Mouse (Mus musculus) urinary bladder, postnatal 4 days (tissue): ENCODE data around the gene Cd8b1.
"Not testable (repeated sequence)": the region's sequence is repeated elsewhere in the genome, so short reads cannot be mapped to it uniquely, and the experiment has no call there.

ENCODE experiments used
- DNase-seq, 2 experiments: peaks; one replicate each; pipeline ENCODE4 v3.0.0; 2021 to 2022; ENCODE audit warnings: low spot score in 2 of 2

Gene Cd8b1

GRCm38 (mm10) chr6:71322491-71322921 is at the start of gene Cd8b1:
Gene Cd8b1 (plus strand): TSS chr6:71322788.
- no peak for DNase-seq

- DNase-seq, result no peak
Measured at GRCm38 (mm10) chr6:71273715-71274114, 48.9 kb upstream of the Cd8b1 start.

DNA sequence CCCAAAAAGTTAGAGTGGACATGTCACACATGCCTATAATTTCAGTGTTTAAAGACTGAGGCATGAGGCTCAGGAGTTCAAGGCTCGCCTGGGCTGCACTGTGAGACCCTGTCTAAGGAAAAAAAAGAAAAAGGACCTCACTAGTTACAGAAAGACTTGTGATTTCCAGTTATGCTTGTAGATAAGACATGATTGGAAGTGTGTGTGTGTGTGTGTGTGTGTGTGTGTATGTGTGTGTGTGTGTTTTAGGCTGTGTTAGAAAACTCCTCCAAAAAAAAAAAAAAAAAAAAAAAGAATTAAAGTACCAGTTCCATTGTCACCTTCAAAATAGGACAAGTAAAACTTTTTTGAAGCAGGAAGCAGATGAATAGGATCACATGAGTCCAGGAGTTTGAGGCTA is 48.0 kb upstream of the Cd8b1 start:
- no peak for DNase-seq

DNA sequence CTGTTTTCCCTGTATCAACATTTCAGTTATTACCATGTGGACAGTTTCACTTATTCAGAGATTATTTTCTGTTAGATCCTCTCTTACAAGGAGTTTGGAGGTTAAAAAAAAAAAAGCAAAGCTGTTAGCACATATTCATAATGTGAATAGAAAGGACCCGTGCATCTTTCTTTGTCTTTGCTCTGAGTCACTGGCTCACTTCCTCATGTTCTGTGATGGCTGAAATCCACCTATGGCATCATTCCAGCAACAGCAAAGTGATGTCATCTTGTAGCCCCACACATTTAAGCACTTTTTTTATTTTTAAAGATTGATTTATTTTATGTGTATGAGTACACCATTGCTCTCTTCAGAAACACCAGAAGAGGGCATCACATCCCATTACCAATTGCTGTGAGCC is 43.2 kb upstream of the Cd8b1 start:
- DNase-seq, result no peak

- no peak for DNase-seq
Measured at GRCm38 (mm10) chr6:71293509-71293908, 29.1 kb upstream of the Cd8b1 start.

- DNase-seq, result no peak
Measured at GRCm38 (mm10) chr6:71295303-71295702, 27.3 kb upstream of the Cd8b1 start.

DNA sequence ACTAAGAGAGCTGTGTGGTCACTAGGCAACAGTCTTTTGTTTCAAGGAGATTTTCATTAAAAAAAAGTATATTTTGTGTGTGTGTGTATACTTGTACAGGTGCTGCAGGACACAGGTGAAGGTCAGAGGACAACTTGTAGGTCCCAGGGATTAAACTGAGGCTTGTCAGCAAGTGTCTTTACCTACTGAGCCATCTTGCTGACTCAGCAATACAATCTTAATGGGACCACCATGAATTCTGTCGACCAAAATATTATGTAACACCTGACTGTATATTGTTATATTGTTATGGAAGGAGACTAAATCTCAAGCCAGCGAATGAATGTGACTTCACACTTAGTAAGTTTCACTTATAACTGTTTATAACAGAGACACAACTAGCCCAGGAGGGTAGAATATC is 24.5 kb upstream of the Cd8b1 start:
- no peak for DNase-seq

DNA sequence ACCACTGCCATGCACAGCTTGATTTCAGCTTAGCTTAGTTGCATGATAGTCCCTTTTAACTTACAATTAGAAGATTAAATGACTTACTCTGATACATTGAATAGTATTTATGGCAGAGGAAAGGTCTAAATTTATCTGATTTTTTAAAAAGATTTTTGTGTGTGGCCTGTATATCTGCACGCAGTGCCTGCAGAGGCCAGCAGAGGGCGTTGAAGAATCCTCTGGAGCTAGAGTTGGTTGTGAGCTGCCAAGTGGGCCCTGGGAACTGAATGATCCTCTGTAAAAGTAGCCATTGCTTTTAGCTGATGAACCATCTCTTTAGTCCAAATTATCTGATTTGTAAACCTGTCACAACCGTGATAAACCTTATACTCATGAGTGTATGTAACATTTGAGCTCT is 23.8 kb upstream of the Cd8b1 start:
- no peak for DNase-seq

DNA sequence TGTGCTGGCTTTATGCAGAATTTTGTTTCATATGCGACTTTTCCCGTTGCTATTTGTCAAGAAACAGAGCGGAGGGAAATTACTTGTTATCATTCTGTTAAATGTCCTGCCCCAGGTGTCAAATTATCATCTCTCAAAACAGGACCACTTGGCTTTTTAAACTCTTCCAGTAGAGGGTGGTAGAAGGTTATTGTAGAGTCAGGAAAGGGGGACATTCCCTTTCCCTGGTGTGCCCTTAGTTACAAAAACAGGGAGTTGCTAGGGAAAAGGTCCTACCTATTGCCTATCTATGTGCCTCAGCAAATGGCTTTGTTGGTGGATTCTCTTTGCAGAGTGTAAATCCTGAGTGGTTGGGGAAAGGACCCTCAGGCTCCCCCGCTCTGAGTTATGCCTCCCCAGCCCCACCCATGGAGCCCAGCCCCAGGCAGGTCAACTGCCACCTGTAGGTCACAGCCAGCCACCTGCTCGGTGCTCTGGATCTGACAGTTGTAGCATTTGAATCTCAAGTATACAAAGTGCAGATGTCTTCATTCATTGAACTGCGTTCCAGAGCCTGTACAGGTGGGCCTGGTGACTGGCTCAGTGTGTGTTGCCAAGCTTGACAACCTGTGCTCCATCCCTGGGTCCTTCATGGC is 20.4 kb upstream of the Cd8b1 start:
- DNase-seq, result no peak

DNA sequence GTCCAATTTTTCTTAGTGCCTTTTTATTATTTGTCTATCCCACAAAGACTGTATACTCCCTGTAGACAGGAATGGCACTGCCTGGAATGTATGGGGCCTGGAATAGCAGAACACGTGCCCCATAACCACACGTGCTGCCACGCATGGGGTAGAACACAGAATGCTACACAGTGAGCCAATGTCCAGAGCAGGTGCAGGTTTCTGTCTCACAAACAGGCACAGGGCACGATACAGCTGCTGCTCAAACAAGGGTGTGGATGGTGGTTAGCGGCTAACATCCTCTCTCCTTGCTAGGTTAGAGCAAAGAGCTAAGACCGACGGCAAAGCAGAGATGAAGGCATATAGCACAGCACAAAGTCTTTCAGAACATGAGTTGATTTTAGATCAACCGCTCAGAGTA is 15.1 kb upstream of the Cd8b1 start:
- no peak for DNase-seq

- DNase-seq, result no peak
Measured at GRCm38 (mm10) chr6:71321826-71322283, 733 bp upstream of the Cd8b1 start, which contains the start of gene Smyd1. Gene Smyd1 (minus strand): TSS chr6:71322233.

- no peak for DNase-seq
Measured at GRCm38 (mm10) chr6:71324816-71325215, 2.2 kb downstream of the Cd8b1 start.

DNA sequence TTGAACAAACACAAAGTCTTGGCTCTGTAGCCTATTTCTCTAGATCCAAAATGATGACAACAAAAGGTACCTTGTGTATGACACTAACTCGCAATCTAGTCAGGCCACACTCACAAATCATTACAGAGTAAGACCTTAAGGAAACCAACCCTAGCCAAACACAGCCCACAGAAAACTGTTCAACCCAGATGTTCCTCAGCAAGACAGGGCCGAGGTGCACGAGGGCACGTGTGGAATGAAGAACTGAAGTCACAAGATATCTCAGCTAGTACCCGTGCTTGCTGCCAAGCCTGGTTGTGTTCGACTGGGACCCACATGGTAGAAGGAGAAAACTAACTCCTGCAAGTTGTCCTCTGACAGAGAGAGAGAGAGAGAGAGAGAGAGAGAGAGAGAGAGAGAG is 7.3 kb downstream of the Cd8b1 start:
- no peak for DNase-seq

GRCm38 (mm10) chr6:71330486-71330885 is 7.9 kb downstream of the Cd8b1 start:
- DNase-seq, result no peak

GRCm38 (mm10) chr6:71331491-71331890 is 8.9 kb downstream of the Cd8b1 start:
- not testable (repeated sequence) for DNase-seq

- no peak for DNase-seq
Measured at GRCm38 (mm10) chr6:71332236-71332965, 9.8 kb downstream of the Cd8b1 start.

DNA sequence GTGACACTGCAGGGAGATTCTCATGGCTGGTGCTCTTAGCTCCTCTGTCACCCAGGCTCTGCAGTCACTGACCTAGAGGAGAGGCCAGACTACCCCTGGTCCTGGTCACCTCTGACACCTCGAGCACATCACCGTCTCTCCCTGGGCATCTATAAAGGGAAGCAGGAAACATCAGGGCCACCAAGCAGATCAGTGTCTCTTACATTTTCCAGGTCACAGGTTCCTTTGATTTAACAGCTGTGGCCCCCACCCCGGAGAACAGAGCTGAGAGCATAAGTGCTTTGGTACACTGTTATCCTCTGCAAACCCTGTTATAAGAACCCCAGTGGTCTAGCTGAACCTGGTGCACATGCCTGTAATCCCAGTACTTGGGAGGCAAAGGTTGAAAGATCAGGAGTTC is 10.4 kb downstream of the Cd8b1 start:
- no peak for DNase-seq

DNA sequence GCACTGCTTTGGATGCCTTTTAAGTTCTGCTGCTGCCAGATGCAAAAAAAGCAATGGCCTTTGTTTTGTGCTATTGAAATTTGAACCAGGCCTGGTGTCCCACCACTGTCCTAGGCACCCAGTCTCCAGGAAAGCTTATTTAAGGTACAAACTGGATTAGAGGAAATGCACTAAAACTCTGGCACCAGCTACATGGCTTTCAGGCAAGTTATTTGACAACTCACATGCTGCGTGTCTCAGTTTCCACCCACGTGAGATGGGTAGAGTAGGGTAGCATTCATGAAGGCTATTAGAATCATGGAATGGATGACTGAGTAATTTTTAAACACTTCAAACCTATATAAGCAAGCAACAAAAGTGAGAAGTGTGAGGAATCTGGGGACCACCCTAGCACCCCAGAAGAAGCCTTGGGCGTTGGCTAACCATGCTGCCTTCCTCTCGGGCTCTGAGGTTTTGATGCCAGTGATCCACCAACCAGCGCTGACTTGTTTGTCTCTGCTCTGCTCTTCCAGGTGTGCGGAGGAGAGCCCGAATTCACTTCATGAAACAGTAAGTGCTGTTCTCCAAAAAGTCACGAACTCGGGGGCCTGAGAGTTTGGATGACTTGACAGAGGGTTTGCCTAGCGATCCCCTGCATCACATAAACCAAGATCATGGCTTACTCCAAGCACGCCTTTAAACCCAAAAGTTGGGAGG is 11.1 kb downstream of the Cd8b1 start:
- no peak for DNase-seq

GRCm38 (mm10) chr6:71337666-71338065 is 15.1 kb downstream of the Cd8b1 start:
- no peak for DNase-seq

GRCm38 (mm10) chr6:71338941-71339340 is 16.4 kb downstream of the Cd8b1 start:
- DNase-seq, result no peak

DNA sequence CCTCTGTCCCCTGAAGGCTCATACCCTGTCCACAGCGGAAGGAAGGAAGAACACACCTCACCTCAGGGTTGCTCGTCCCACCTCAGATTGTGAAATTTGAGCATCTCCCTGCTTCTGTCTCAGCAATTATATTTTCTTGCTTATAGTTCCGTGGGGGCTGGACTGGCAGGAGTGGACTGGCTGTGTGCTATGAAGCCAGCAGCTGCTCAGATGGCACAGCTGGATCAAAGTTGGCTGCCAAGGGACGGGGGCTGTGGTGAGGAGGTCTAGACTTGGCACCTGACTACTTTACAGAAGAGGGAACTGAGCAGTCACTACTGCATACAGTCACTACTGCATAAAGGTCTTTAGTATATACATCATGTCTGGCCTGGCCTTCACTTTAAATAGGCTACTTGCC is 16.8 kb downstream of the Cd8b1 start:
- DNase-seq, result no peak

DNA sequence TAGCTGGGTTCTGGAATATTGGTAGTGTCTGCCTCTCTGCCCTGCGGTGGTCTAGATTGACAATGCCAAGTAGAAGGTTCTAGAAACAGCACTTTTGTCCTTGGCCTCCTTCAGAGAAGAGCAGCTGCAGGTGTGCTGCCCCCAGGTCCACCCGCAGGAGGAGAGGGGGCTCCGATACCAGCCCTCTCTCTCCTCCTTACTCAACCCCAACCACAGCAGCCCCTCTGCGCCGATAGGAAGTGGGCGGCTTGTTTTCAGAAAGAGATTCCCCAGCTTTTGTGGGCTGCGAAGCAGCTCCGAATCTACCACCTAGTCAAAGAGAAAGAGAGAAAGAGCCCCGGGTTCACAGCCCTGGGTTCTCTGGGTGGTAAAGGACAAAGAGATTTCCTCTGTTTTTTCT is 18.6 kb downstream of the Cd8b1 start:
- no peak for DNase-seq

GRCm38 (mm10) chr6:71348006-71348405 is 25.4 kb downstream of the Cd8b1 start:
- no peak for DNase-seq
